Mouse (Mus musculus) adrenal gland, adult 2 months (tissue): ENCODE results near the gene Sar1a. TPM values are rescaled to one million over a fixed set of nuclear protein-coding genes. Genes with fewer than 3 reads are reported as not detected.

Experiments
- DNase-seq: peaks from one replicate; pipeline ENCODE4 v3.0.0; 2021
- polyA plus RNA-seq: library from polyadenylated mRNA; depleted of rRNA; stranded (reverse); fragments of >200 nt; gene quantifications from 2 replicates; pipeline ENCODE4 v1.2.3, GENCODE M21; 2012; rRNA removed
- total RNA-seq, 2 experiments: library from RNA; stranded (reverse); gene quantifications; 2 replicates each; pipeline ENCODE4 v1.2.3; 2021

Sar1a gene
- total and polyA plus RNA-seq, 3 experiments, result 119 to 205 (median 199) TPM

- no peak for DNase-seq
Observed at GRCm38 (mm10) chr10:61729181-61729580, 49.1 kb downstream of the Sar1a start.

GRCm38 (mm10) chr10:61730171-61730570 is 50.1 kb downstream of the Sar1a start:
- DNase-seq, result no peak

GRCm38 (mm10) chr10:61734377-61734776 is 54.3 kb downstream of the Sar1a start:
- DNase-seq, result peak; percentile 50

GRCm38 (mm10) chr10:61736671-61737078 is 56.6 kb downstream of the Sar1a start:
- no peak for DNase-seq

- DNase-seq, result no peak
Observed at GRCm38 (mm10) chr10:61737537-61737936, 57.4 kb downstream of the Sar1a start.

- DNase-seq, result peak; percentile 74
Observed at GRCm38 (mm10) chr10:61738126-61738525, 58.0 kb downstream of the Sar1a start.

GRCm38 (mm10) chr10:61741306-61741705 is 61.2 kb downstream of the Sar1a start:
- DNase-seq, result peak; percentile 78

- no peak for DNase-seq
Observed at GRCm38 (mm10) chr10:61741873-61742272, 61.8 kb downstream of the Sar1a start.

GRCm38 (mm10) chr10:61742336-61742735 is 62.2 kb downstream of the Sar1a start:
- peak; percentile 56 for DNase-seq

Other genes starting within 250 kb of the Sar1a start
- 10 to 100 TPM; 94.9 to 96.2 TPM for gene Eif4ebp2, start 227.6 kb upstream of the Sar1a start, total RNA-seq
- gene Eif4ebp2, start 227.6 kb upstream of the Sar1a start, polyA plus RNA-seq, result 68.1 and 88.7 TPM in 2 replicates
- 10 to 100 TPM; 15.9 to 17.8 TPM for gene Lrrc20, start 204.5 kb upstream of the Sar1a start, total RNA-seq
- 17.5 and 21.7 TPM in 2 replicates for gene Lrrc20, start 204.5 kb upstream of the Sar1a start, polyA plus RNA-seq
- gene Npffr1, start 84.8 kb upstream of the Sar1a start, total RNA-seq, result under 1 TPM; 0.12 to 0.73 TPM
- 0.18 and 0.37 TPM in 2 replicates for gene Npffr1, start 84.8 kb upstream of the Sar1a start, polyA plus RNA-seq
- gene Ppa1, start 31.7 kb upstream of the Sar1a start, total RNA-seq, result 100 to 1,000 TPM; 146 to 317 TPM
- 26.4 and 29.9 TPM in 2 replicates for gene Ppa1, start 31.7 kb upstream of the Sar1a start, polyA plus RNA-seq
- gene Tysnd1, start 15.2 kb downstream of the Sar1a start, total RNA-seq, result 100 to 1,000 TPM in 1 of 2 experiments, 10 to 100 TPM in 1; 85.9 to 147 TPM
- 548 and 593 TPM in 2 replicates for gene Tysnd1, start 15.2 kb downstream of the Sar1a start, polyA plus RNA-seq
- 100 to 1,000 TPM; 226 to 406 TPM for gene Aifm2, start 35.0 kb downstream of the Sar1a start, total RNA-seq
- 209 and 255 TPM in 2 replicates for gene Aifm2, start 35.0 kb downstream of the Sar1a start, polyA plus RNA-seq
- gene H2afy2, start 103.8 kb downstream of the Sar1a start, total RNA-seq, result 10 to 100 TPM in 1 of 2 experiments, 1 to 10 TPM in 1; 5.9 to 10.5 TPM
- 4.2 and 5.2 TPM in 2 replicates for gene H2afy2, start 103.8 kb downstream of the Sar1a start, polyA plus RNA-seq